Mouse (Mus musculus): ENCODE measurements around the gene 4930513O06Rik. TPM values are rescaled to one million over a fixed set of nuclear protein-coding genes. Genes with fewer than 3 reads are reported as not detected.

4930513O06Rik gene
- polyA plus RNA-seq, 2 experiments = not detected

DNA sequence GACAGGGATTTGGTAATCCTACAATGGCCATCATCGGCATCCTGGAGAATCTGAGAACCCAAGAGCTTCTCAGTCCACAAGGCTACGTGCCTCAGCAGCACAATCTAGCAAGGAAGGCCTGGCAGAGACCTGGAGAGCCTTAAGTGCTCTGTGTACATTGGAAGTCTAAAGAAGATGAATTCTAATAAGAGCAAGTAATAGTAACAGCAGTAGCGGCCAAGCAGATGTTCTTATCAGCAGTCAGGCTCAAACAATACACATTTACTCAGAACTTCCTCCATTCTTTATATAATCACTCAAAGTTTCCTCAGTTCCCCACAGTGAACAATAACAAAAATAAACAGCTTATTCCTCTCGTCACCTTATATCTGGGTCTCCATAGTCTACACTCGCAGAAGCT is 22.0 kb upstream of the 4930513O06Rik start:
- no peak for ATAC-seq (ENCODE audit: low FRiP score, low read depth)
- H3K4me3 ChIP-seq (replicated peaks; ENCODE audit: low read length) = no peak overlapping the region
- no peaks in the 10 kb centered on the region for H3K27me3 ChIP-seq (ENCODE audit: control insufficient read depth, insufficient read depth, low read length)
- H3K9ac ChIP-seq (ENCODE audit: low read depth, low read length, severe bottlenecking) = no peak overlapping the region
- 79% methylated on average over 5 of the region's 5 CpGs for WGBS
- no peaks in the 10 kb centered on the region for H3K9me3 ChIP-seq (ENCODE audit: control insufficient read depth, low read length)
- H3K27ac ChIP-seq (replicated peaks; ENCODE audit: low read depth, low read length) = no peak overlapping the region
- H3K36me3 ChIP-seq (ENCODE audit: control insufficient read depth, insufficient read depth, low read length) = no peaks in the 10 kb centered on the region
- no peak overlapping the region for H3K4me2 ChIP-seq (replicated peaks; ENCODE audit: low read depth, low read length, severe bottlenecking)
- H3K4me1 ChIP-seq (ENCODE audit: control insufficient read depth, insufficient read depth, low read length) = no peaks in the 10 kb centered on the region
- DNase-seq (ENCODE audit: low spot score) = no peak
- TF ChIP-seq POLR2A (IDR thresholded peaks at IDR 0.05; ENCODE audit: borderline replicate concordance, extremely low read depth, insufficient read depth, insufficient read length) = no peak

DNA sequence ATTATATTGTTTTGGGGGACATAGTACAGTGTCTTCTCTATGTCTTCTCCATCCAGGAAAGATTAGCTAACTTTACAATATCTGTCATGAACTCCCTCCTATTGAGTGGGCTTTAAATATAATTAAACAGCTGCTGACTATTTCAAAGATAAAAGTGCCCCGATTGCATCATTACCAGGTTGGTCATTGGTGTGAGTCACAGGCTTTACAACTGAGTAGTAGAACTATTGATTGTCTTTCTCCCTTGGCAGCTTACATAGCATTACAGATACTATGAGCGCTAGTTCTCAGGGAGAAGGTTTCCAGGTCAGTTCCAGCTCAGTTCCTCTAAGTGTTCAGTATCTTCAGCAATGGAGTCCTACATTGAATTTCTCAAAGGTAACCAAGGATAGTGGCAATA is 7.5 kb upstream of the 4930513O06Rik start:
- no peaks in the 10 kb centered on the region for H3K4me1 ChIP-seq (ENCODE audit: control insufficient read depth, insufficient read depth, low read length)
- H3K27me3 ChIP-seq (ENCODE audit: control insufficient read depth, insufficient read depth, low read length) = no peaks in the 10 kb centered on the region
- no peak for TF ChIP-seq POLR2A (IDR thresholded peaks at IDR 0.05; ENCODE audit: borderline replicate concordance, extremely low read depth, insufficient read depth, insufficient read length)
- no peak overlapping the region for H3K27ac ChIP-seq (replicated peaks; ENCODE audit: low read depth, low read length)
- H3K4me3 ChIP-seq (replicated peaks; ENCODE audit: low read length) = no peak overlapping the region
- ATAC-seq (ENCODE audit: low FRiP score, low read depth) (no peak), DNase-seq (ENCODE audit: low spot score) (no peak)
- no peaks in the 10 kb centered on the region for H3K9me3 ChIP-seq (ENCODE audit: control insufficient read depth, low read length)
- no peak overlapping the region for H3K4me2 ChIP-seq (replicated peaks; ENCODE audit: low read depth, low read length, severe bottlenecking)
- no peaks in the 10 kb centered on the region for H3K36me3 ChIP-seq (ENCODE audit: control insufficient read depth, insufficient read depth, low read length)
- H3K9ac ChIP-seq (ENCODE audit: low read depth, low read length, severe bottlenecking) = no peak overlapping the region
- 95% methylated on average over 2 of the region's 2 CpGs for WGBS

DNA sequence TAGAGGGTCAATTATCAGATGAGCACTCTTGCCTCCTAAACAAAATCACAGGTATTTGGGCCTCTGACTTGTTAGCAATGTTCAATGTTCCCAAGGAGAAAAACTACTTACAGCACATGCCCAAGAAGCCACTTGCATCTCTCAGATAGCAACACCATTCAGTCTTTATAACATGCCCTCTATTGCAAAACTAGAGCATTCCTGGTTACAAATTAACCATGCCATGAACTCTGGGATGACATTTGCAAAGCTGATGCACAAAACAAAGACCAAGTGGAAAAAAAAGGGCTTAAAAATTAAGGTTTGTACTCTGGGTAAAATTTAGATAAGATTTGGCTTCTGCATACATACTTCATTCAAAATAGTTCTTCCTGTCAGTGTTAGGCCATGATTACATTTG is 966 bp upstream of the 4930513O06Rik start, which contains the start of gene Serpina7:
Serpina7 (minus strand) TSS at position 160 of the 400 bp plus-strand sequence.
- H3K36me3 ChIP-seq (ENCODE audit: control insufficient read depth, insufficient read depth, low read length) = no peaks in the 10 kb centered on the region
- H3K27me3 ChIP-seq (ENCODE audit: control insufficient read depth, insufficient read depth, low read length) = no peaks in the 10 kb centered on the region
- H3K4me3 ChIP-seq (replicated peaks; ENCODE audit: low read length) = no peak within 1 kb of the TSS
- no peaks in the 10 kb centered on the region for H3K9me3 ChIP-seq (ENCODE audit: control insufficient read depth, low read length)
- H3K9ac ChIP-seq (ENCODE audit: low read depth, low read length, severe bottlenecking) = no peak within 1 kb of the TSS
- DNase-seq (ENCODE audit: low spot score) (no peak), ATAC-seq (ENCODE audit: low FRiP score, low read depth) (no peak)
- H3K4me1 ChIP-seq (ENCODE audit: control insufficient read depth, insufficient read depth, low read length) = no peaks in the 10 kb centered on the region
- no peak within 1 kb of the TSS for H3K4me2 ChIP-seq (replicated peaks; ENCODE audit: low read depth, low read length, severe bottlenecking)
- no peak within 1 kb of the TSS for H3K27ac ChIP-seq (replicated peaks; ENCODE audit: low read depth, low read length)
- TF ChIP-seq POLR2A (IDR thresholded peaks at IDR 0.05; ENCODE audit: borderline replicate concordance, extremely low read depth, insufficient read depth, insufficient read length) = no peak

DNA sequence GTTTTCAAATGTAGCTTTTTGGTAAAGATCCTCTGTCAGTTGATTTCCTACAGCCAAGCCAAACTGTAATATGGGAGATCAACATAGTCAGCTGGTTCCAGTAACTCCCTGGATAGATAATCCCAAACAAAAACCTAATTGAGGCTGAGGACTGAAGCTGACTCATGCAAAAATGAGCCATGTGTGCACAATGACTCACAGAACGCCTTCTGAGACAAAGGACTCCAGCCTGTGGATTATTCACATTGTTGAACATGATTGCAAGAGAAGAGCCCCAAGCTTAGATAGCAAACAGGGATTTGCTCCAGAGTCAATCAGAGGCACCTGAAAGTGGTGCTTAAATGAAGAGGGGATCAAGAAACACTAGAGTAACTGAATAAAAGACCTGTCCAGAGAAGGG is 11.2 kb downstream of the 4930513O06Rik start:
- no peak overlapping the region for H3K27ac ChIP-seq (replicated peaks; ENCODE audit: low read depth, low read length)
- 68% methylated on average over 1 of the region's 1 CpGs for WGBS
- no peak overlapping the region for H3K9ac ChIP-seq (ENCODE audit: low read depth, low read length, severe bottlenecking)
- H3K9me3 ChIP-seq (ENCODE audit: control insufficient read depth, low read length) = no peaks in the 10 kb centered on the region
- no peak for ATAC-seq (ENCODE audit: low FRiP score, low read depth)
- H3K4me1 ChIP-seq (ENCODE audit: control insufficient read depth, insufficient read depth, low read length) = no peaks in the 10 kb centered on the region
- no peak overlapping the region for H3K4me2 ChIP-seq (replicated peaks; ENCODE audit: low read depth, low read length, severe bottlenecking)
- H3K36me3 ChIP-seq (ENCODE audit: control insufficient read depth, insufficient read depth, low read length) = no peaks in the 10 kb centered on the region
- H3K27me3 ChIP-seq (ENCODE audit: control insufficient read depth, insufficient read depth, low read length) = no peaks in the 10 kb centered on the region
- H3K4me3 ChIP-seq (replicated peaks; ENCODE audit: low read length) = no peak overlapping the region
- TF ChIP-seq POLR2A (IDR thresholded peaks at IDR 0.05; ENCODE audit: borderline replicate concordance, extremely low read depth, insufficient read depth, insufficient read length) = no peak
- DNase-seq (ENCODE audit: low spot score) = no peak

DNA sequence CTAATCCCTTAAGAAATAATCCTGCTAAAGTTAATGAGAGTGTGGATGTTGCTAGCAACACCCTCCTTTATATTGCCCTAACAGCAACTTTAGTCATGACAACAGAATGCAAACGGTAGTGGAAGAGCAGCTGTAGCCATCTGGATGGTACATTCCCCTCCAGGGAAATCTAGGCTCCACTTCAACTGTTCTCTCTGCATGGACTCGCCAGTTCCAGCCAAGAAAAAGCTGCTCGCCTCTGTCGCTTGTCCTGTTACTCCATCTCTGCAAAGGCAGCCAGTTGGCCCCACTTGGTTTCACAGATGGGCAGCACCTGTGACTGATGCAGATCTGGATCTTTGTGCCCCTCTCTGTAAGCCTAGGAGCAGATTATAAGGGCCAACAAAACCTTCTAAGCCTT is 48.0 kb downstream of the 4930513O06Rik start:
- no peaks in the 10 kb centered on the region for H3K27me3 ChIP-seq (ENCODE audit: control insufficient read depth, insufficient read depth, low read length)
- 54% methylated on average over 4 of the region's 4 CpGs for WGBS
- H3K9me3 ChIP-seq (ENCODE audit: control insufficient read depth, low read length) = no peaks in the 10 kb centered on the region
- no peak for TF ChIP-seq POLR2A (IDR thresholded peaks at IDR 0.05; ENCODE audit: borderline replicate concordance, extremely low read depth, insufficient read depth, insufficient read length)
- ATAC-seq (ENCODE audit: low FRiP score, low read depth) (no peak), DNase-seq (ENCODE audit: low spot score) (no peak)
- no peaks in the 10 kb centered on the region for H3K36me3 ChIP-seq (ENCODE audit: control insufficient read depth, insufficient read depth, low read length)
- H3K4me2 ChIP-seq (replicated peaks; ENCODE audit: low read depth, low read length, severe bottlenecking) = no peak overlapping the region
- H3K4me3 ChIP-seq (replicated peaks; ENCODE audit: low read length) = no peak overlapping the region
- no peaks in the 10 kb centered on the region for H3K4me1 ChIP-seq (ENCODE audit: control insufficient read depth, insufficient read depth, low read length)
- no peak overlapping the region for H3K9ac ChIP-seq (ENCODE audit: low read depth, low read length, severe bottlenecking)
- H3K27ac ChIP-seq (replicated peaks; ENCODE audit: low read depth, low read length) = no peak overlapping the region

Other genes with a start within 250 kb of the 4930513O06Rik start
- gene Nrk, start 171.8 kb upstream of the 4930513O06Rik start, polyA plus RNA-seq (2012; rRNA removed) = 55.8 and 57.6 TPM in 2 replicates
- gene Nrk, start 171.8 kb upstream of the 4930513O06Rik start, polyA plus RNA-seq (2014; fragmentation: Nextera tagmentation; extraction: Ambion mirVana) = 63.1 and 69.9 TPM in 2 replicates
- 0.06 and 0.08 TPM in 2 replicates for gene Serpina7, start 1.0 kb upstream of the 4930513O06Rik start, polyA plus RNA-seq (2012; rRNA removed)
- gene Serpina7, start 1.0 kb upstream of the 4930513O06Rik start, polyA plus RNA-seq (2014; fragmentation: Nextera tagmentation; extraction: Ambion mirVana) = 0.19 and 0.23 TPM in 2 replicates
- not detected in 2 replicates for gene 4933428M09Rik, start 93.0 kb downstream of the 4930513O06Rik start, polyA plus RNA-seq (2012; rRNA removed)
- gene 4933428M09Rik, start 93.0 kb downstream of the 4930513O06Rik start, polyA plus RNA-seq (2014; fragmentation: Nextera tagmentation; extraction: Ambion mirVana) = not detected in 2 replicates
- 13.3 and 17.2 TPM in 2 replicates for gene Mum1l1, start 123.8 kb downstream of the 4930513O06Rik start, polyA plus RNA-seq (2012; rRNA removed)
- gene Mum1l1, start 123.8 kb downstream of the 4930513O06Rik start, polyA plus RNA-seq (2014; fragmentation: Nextera tagmentation; extraction: Ambion mirVana) = 39.1 and 52.6 TPM in 2 replicates
- 0.20 and 0.25 TPM in 2 replicates for gene Trap1a, start 247.4 kb downstream of the 4930513O06Rik start, polyA plus RNA-seq (2012; rRNA removed)
- gene Trap1a, start 247.4 kb downstream of the 4930513O06Rik start, polyA plus RNA-seq (2014; fragmentation: Nextera tagmentation; extraction: Ambion mirVana) = not detected in 2 replicates

Data from limb, embryonic 14.5 days (tissue).